Mouse (Mus musculus) kidney, adult 8-10 months (tissue): ENCODE results near the gene Golga1.
A peak's percentile ranks its signal among the peaks of the same experiment; 100 is the strongest.

Experiments
- DNase-seq, 2 experiments: peaks; one replicate each; pipeline ENCODE4 v3.0.0; 2022

Golga1 gene

GRCm38 (mm10) chr2:39005574-39006079 lies 59.7 kb downstream of the Golga1 start, which contains the start of gene Rpl35:
Gene Rpl35, minus strand, starts transcription at chr2:39005624.
- peak in 1 of 2 experiments; percentile 71 for DNase-seq

GRCm38 (mm10) chr2:39004880-39005435 lies 60.4 kb downstream of the Golga1 start, which contains the start of gene Arpc5l:
Gene Arpc5l, plus strand, starts transcription at chr2:39005348.
- DNase-seq = peak; percentile 89 to 92

DNA sequence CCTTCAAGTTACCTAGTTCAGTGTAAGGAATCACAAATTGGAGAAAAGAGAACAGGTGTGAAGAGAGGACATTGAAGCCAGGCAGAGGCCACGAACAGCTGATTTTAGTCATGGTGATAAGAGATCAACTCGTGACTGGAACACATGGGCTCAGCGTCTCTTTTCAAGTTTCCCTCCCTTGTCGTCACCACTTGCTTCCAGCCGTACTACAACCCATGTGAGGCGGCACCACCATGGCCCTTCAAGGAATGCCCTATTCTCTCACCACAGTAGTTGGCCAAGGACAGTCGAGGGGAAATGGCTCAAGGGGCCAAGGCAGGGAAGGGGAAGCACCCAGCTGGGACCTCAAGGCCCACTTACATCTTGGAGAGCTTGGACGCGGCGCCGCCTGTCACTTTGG lies 61.0 kb downstream of the Golga1 start:
- DNase-seq = peak in 1 of 2 experiments; percentile 28

GRCm38 (mm10) chr2:39003512-39003911 lies 61.8 kb downstream of the Golga1 start:
- no peak for DNase-seq

DNA sequence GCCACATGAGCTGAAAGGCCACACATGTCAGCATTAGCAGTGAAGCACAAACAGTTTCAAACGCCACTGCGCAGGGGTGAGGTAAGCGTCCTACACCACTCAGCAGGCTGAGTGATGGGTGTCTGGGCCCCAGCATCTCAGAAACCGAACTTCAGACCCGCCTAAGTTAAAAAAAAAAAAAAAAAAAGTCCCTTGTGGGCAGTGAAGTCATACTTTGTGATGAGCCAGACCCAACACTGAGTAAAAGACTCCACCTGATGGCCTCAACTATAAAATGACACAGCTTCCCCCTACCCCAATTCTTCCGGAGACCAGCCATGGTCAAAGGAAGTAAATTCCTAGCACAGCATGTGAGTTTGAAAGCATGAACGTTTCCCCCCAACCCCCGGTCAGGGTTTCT lies 62.2 kb downstream of the Golga1 start:
- no peak for DNase-seq

GRCm38 (mm10) chr2:39001866-39002265 lies 63.5 kb downstream of the Golga1 start:
- peak in 1 of 2 experiments; percentile 37 for DNase-seq

DNA sequence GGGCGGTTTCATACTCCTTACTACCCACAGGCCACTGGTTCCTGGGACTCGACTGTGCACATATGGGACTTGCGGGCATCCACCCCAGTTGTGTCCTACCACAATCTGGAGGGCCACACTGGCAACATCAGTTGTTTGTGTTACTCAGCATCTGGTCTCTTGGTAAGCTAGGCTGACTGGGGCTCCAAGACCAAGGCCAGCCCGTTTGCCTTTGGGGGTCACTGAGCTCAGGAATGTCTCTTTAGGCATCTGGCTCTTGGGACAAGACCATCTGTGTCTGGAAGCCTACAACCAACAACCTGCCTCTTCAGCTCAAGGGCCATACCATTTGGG lies 64.8 kb downstream of the Golga1 start:
- DNase-seq = no peak

GRCm38 (mm10) chr2:38999910-39000586 lies 65.3 kb downstream of the Golga1 start:
- DNase-seq = peak; percentile 58 to 60

DNA sequence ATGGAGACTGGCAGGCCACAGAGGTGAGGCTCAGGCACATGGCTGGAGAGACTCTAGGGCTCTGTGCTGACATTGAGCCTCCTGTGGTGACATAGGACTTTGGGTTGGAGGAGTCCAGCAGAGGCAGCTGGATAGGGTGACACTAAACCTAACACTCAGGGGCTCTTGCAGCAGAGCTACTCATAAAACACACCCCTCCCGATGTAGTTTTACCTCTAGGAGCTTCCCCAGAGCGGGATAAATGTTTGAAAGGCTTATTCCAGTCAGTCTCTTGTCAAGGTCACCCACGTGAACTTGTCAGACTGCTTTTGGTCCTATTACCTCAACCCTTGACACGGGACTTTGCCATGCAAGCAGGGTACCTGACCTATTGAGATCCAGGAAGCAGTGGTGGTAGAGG lies 66.0 kb downstream of the Golga1 start:
- DNase-seq = no peak

DNA sequence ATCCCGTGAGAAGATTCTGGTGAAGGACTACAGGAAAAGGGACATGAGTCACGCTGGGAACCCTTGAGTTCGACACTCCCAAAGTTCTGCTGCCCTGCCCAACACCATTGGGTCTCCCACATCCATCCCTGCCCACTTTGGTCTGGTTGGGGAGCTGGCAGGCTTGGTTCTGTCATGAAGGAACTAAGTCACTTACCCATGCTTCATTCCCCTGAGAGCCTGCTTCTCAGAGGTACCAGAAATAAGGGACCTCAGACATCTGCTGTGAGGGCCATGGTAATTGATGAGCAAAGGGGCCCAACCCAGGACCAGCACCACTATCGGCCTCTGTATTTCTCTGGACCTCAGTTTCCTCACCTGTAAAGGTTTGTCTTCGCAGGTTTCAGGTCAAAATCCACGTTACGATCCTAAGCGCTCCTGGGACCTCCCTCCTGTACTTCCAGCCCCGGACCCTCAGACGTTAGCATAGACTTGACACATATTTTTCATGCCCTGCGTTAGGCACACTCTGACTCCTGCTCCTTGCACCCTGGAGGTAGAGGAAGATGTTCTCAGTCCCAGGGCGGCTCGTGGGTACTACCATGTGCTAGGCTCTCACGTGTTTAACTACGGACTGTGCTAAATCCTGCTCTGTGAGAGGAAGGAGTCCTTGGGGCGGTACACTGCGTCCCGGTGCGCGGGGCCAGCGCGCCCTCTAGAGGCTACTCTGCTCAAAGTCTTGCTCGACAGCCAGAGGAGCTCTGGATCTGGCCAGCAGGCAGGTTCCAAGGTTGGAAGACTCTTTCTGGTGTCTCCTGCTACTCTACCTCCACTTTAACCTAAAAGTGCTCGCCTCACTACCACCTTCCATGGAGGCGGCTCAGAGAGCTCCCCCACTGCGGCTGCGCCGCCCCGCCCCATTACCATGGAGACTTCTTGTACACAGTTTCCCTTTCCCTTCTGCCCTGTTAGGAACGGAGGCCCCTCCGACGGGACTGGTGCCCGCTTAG lies 67.7 kb downstream of the Golga1 start, which contains the start of gene Wdr38:
Gene Wdr38, plus strand, starts transcription at position 91 of the 989 bp plus-strand sequence.
- peak; percentile 87 to 92 for DNase-seq

GRCm38 (mm10) chr2:38992452-38992851 lies 72.9 kb downstream of the Golga1 start:
- no peak for DNase-seq

DNA sequence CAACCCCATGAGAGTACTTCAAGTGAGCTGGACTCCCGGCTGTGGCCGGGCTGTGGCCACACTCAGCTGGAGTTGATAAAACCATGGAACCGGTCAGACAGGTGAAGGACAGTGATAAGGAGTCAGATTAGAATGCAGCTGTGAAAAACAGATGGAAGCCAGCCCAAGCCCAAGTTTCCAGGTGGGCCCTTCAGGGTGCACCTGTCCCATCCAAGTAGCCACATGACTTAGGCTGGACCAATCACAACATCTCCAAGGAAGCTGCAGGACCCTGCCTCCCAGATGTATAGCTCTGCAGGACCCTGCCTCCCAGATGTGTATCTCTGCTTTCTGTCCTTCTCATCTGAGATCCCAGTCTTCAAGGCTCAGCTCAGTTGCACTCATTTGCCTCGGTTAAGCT lies 73.3 kb downstream of the Golga1 start:
- DNase-seq = no peak

DNA sequence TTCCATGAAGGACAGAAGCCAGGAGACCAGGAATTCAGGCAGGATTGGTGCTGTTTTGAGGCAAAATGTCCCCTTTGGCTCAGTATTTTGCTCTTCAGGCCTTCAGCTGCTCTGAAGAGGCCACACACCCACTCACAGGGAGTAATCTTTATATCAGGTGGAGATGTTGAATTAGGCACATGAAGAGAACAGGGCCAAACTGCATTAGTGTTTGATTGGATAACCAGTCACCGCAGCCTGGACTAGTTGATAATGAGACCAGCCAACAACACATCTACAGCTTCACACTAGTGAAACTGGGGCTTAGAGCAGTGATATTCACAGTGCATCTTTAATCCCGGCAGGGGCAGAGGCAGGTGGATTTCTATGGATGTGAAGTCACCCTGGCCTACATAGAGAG lies 76.4 kb downstream of the Golga1 start:
- no peak for DNase-seq

- DNase-seq = no peak
These were observed 77.4 kb downstream of the Golga1 start for GRCm38 (mm10) chr2:38987803-38988510.

GRCm38 (mm10) chr2:38987371-38987770 lies 78.0 kb downstream of the Golga1 start:
- DNase-seq = no peak

GRCm38 (mm10) chr2:38986580-38986979 lies 78.8 kb downstream of the Golga1 start:
- peak in 1 of 2 experiments; percentile 21 for DNase-seq

- DNase-seq = no peak
These were observed 81.9 kb downstream of the Golga1 start for GRCm38 (mm10) chr2:38983456-38983855.

DNA sequence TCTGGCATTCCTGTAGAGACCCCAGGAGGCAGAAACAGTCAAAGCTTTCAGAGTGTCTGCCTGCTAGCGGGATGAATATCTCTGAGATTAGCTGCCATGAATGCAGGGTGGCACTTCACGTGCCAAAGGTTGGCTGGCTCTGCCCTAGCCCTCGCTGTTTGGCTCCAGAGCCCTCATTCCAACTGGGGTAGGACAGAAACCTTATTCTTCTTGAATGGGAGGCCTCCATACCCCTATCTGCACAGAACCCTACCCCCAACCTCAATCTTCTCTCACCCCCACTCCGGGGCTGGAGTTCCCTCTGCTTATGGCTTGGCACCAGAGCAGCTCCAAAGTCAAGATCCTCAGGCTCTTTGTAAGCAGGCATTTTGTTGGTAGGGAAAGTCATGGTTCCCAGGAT lies 87.5 kb downstream of the Golga1 start:
- no peak for DNase-seq

GRCm38 (mm10) chr2:38975941-38976805 lies 89.2 kb downstream of the Golga1 start:
- DNase-seq = no peak

DNA sequence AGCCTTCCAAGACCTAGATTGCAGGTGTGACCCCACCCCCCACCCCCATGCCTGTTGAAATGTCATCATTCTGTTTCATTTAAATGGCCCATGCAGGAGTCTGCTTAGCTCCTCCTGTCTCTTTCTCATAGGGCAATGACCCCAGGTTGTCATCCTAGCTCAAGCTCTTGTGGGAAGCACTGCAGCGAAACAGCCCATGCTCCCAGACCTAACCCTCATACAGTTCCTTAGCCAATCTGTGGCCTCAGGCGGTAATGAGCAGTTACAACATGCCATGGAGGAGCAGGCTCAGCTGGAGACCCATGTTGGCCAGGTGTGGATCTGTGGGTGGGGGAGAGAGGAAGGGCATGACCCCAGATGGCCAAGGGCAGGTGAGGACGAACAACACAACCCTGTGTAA lies 90.2 kb downstream of the Golga1 start:
- DNase-seq = no peak

DNA sequence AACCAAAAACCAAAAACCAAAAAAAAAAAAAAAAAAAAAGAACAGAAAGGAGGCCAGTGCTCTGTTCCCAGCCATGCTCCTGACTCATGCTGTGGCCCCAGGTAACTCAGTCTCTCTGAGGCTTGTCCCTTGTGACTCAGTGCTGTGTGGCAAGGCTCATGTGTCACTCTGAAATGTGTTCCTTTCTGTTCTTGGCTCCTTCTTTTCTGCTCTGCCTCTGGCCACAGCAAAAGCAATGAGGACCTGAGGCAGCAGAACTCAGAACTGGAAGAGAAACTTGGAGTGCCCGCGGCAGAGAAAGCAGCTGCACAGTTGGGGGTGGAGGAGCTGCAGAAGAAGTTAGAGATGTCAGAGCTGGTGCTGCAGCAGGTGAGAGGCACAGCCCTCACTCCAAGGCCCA lies 91.2 kb downstream of the Golga1 start:
- no peak for DNase-seq

- DNase-seq = no peak
These were observed 91.6 kb downstream of the Golga1 start for GRCm38 (mm10) chr2:38973701-38974100.
